Mouse (Mus musculus) neural tube, postnatal 0 days (tissue): ENCODE measurements around the gene Mmp3. TPM values are rescaled to one million over a fixed set of nuclear protein-coding genes. Genes with fewer than 3 reads are reported as not detected.

Experiments used
- polyA plus RNA-seq: library from polyadenylated mRNA; unstranded; fragments of >200 nt; fragmentation: Nextera tagmentation; extraction: Ambion mirVana; gene quantifications from 2 replicates; pipeline ENCODE4 v1.2.1, GENCODE M21; 2015

Gene Mmp3
- not detected in 2 replicates for polyA plus RNA-seq

DNA sequence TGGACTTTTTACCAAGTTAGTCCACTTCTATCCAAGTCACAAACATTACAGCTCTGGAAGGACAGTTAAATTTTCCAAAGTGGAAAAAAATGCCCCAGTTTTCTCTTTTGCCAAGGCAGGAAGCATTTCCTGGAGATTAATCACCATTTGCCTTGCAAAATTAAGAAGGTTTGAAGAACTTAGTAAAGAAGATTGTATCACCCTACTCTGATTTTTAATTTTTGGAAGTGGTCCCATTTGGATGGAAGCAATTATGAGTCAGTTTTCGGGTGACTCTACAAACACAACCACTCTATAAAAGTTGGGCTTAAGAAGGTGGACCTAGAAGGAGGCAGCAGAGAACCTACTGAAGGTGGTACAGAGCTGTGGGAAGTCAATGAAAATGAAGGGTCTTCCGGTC, at the start of gene Mmp3:
Gene Mmp3 (plus strand): TSS at position 301 of the 400 bp plus-strand sequence.

GRCm38 (mm10) chr9:7502051-7502450, 56.4 kb downstream of the Mmp3 start, which contains the start of gene Mmp10:
Gene Mmp10, plus strand, starts transcription at chr9:7502352.

Other genes with a start within 250 kb of the Mmp3 start
- 0.71 and 2.8 TPM in 2 replicates for gene Mmp13, start 173.3 kb upstream of the Mmp3 start, polyA plus RNA-seq
- gene Mmp12, start 101.4 kb upstream of the Mmp3 start, polyA plus RNA-seq: 0.24 and 0.31 TPM in 2 replicates
- gene Mmp1b, start 57.8 kb upstream of the Mmp3 start, polyA plus RNA-seq: not detected in 2 replicates
- gene Mmp10, start 56.5 kb downstream of the Mmp3 start, polyA plus RNA-seq: not detected in 2 replicates
- 0.11 and 0.52 TPM in 2 replicates for gene Mmp8, start 112.6 kb downstream of the Mmp3 start, polyA plus RNA-seq
- not detected in 2 replicates for gene Mmp27, start 125.6 kb downstream of the Mmp3 start, polyA plus RNA-seq
- gene Mmp20, start 182.4 kb downstream of the Mmp3 start, polyA plus RNA-seq: not detected in 2 replicates
- not detected in 2 replicates for gene Mmp7, start 246.3 kb downstream of the Mmp3 start, polyA plus RNA-seq